Mouse (Mus musculus): Measurements from ENCODE around the gene H2afy. TPM values are rescaled to one million over a fixed set of nuclear protein-coding genes. Genes with fewer than 3 reads are reported as not detected.

The H2afy gene
- polyA plus RNA-seq, 1 experiment from 2014 or later, result 84.3 TPM

DNA sequence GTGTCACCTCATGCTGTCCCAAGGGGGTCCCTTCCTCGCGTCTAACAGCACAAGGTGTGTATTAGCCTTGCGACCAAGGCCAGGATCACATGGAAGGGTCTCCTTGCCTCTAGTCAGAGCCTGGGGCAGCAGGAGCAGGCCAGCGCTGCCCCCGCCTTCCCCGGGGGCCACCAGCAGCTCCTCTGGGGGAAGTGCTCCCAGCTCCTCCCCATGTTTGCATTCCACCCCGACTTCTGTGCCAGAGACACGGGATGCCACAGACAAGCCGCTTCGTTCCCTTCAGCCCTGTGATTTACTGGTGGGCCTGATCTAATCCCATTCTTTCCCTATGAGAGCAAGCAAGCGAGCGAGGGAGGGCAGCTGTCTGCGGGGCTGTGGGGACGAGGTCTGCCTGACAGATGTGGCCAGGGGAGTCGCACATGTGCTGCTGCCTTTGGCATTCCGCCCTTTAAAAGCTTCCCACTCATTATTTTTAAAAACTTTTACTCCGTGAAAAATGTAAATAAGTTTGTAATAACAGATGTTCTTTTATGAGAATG lies 57.4 kb downstream of the H2afy start:
- 81% methylated on average over 17 of the region's 17 CpGs for WGBS (ENCODE audit: insufficient replicate concordance)
- no peaks in the 10 kb centered on the region for H3K9me3 ChIP-seq (ENCODE audit: low read length)
- H3K27me3 ChIP-seq (ENCODE audit: insufficient read depth, low read length), result no peaks in the 10 kb centered on the region
- ATAC-seq (no peak), DNase-seq (no peak)
- H3K4me1 ChIP-seq (ENCODE audit: insufficient read depth), result no peaks in the 10 kb centered on the region
- H3K9ac ChIP-seq (replicated peaks), result no peak overlapping the region
- peaks cover 89% of the 10 kb centered on the region for H3K36me3 ChIP-seq (replicated peaks; ENCODE audit: insufficient read depth, low read length)
- H3K4me3 ChIP-seq (ENCODE audit: low read depth, low read length), result no peak overlapping the region
- TF ChIP-seq CTCF (IDR thresholded peaks at IDR 0.05; ENCODE audit: low read depth), result no peak
- TF ChIP-seq EP300 (IDR thresholded peaks at IDR 0.05; ENCODE audit: low read depth), result no peak
- no peak overlapping the region for H3K27ac ChIP-seq (ENCODE audit: low read depth)
- H3K4me2 ChIP-seq (ENCODE audit: low read depth, low read length), result no peak overlapping the region

- Histone ChIP-seq H3K36me3 (replicated peaks; ENCODE audit: insufficient read depth, low read length) (peaks cover 89% of the 10 kb centered on the region), H3K9me3 (ENCODE audit: low read length) (no peaks in the 10 kb centered on the region), H3K27me3 (ENCODE audit: insufficient read depth, low read length) (no peaks in the 10 kb centered on the region), H3K27ac (ENCODE audit: low read depth) (no peak overlapping the region), H3K9ac (replicated peaks) (no peak overlapping the region), H3K4me3 (ENCODE audit: low read depth, low read length) (no peak overlapping the region), H3K4me1 (ENCODE audit: insufficient read depth) (no peaks in the 10 kb centered on the region), H3K4me2 (ENCODE audit: low read depth, low read length) (no peak overlapping the region)
- TF ChIP-seq EP300 (IDR thresholded peaks at IDR 0.05; ENCODE audit: low read depth) (no peak), CTCF (IDR thresholded peaks at IDR 0.05; ENCODE audit: low read depth) (no peak)
- WGBS (ENCODE audit: insufficient replicate concordance), result 89% methylated on average over 8 of the region's 8 CpGs
- ATAC-seq (no peak), DNase-seq (no peak)
Measured at GRCm38 (mm10) chr13:56075930-56076329, 60.2 kb downstream of the H2afy start.

DNA sequence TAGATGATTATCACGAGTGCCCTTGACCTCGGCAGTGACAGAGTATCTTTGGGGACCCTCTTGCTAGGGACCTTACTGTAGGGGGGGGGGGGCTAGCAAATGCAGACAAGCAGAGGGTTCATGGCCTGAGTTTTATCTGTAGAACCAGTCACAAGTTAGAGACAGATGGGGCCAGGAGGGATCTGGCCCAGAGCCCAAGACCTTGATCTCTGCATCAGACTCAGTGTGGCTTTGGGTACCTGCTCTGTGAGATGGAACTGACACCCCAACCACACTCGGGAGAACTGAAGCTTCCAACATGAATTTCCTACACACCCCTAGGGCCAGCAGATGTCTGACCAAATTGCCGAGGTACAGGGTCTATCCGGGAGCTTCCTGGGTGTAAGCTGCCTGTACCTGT lies 63.0 kb downstream of the H2afy start:
- no peak overlapping the region for H3K4me3 ChIP-seq (ENCODE audit: low read depth, low read length)
- no peaks in the 10 kb centered on the region for H3K9me3 ChIP-seq (ENCODE audit: low read length)
- no peak overlapping the region for H3K9ac ChIP-seq (replicated peaks)
- DNase-seq (no peak), ATAC-seq (no peak)
- no peak overlapping the region for H3K27ac ChIP-seq (ENCODE audit: low read depth)
- no peaks in the 10 kb centered on the region for H3K27me3 ChIP-seq (ENCODE audit: insufficient read depth, low read length)
- no peak overlapping the region for H3K4me2 ChIP-seq (ENCODE audit: low read depth, low read length)
- H3K4me1 ChIP-seq (ENCODE audit: insufficient read depth), result no peaks in the 10 kb centered on the region
- peaks cover 66% of the 10 kb centered on the region for H3K36me3 ChIP-seq (replicated peaks; ENCODE audit: insufficient read depth, low read length)
- TF ChIP-seq CTCF (IDR thresholded peaks at IDR 0.05; ENCODE audit: low read depth) (no peak), EP300 (IDR thresholded peaks at IDR 0.05; ENCODE audit: low read depth) (no peak)
- whole genome bisulfite sequencing (ENCODE audit: insufficient replicate concordance), result 70% methylated on average over 5 of the region's 5 CpGs

DNA sequence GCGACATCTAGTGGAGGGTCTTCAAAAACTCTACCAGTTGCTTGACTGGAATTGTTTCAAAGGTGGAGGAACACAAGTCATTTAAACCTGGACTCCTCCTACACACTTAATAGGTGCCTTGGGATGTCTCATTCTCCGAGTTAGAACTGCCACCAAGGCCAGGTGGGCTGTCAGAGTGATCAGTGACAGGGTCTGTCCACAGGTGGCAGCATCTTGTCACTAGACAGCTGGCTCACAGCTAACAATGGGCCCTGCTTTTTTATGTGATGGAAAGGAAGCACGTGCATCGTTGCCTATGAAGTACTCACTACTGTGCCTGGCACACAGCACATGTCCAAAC lies 63.9 kb downstream of the H2afy start:
- Histone ChIP-seq H3K4me3 (ENCODE audit: low read depth, low read length) (no peak overlapping the region), H3K27ac (ENCODE audit: low read depth) (no peak overlapping the region), H3K36me3 (replicated peaks; ENCODE audit: insufficient read depth, low read length) (peaks cover 57% of the 10 kb centered on the region), H3K4me2 (ENCODE audit: low read depth, low read length) (no peak overlapping the region), H3K9me3 (ENCODE audit: low read length) (no peaks in the 10 kb centered on the region), H3K9ac (replicated peaks) (no peak overlapping the region), H3K27me3 (ENCODE audit: insufficient read depth, low read length) (no peaks in the 10 kb centered on the region), H3K4me1 (ENCODE audit: insufficient read depth) (no peaks in the 10 kb centered on the region)
- DNase-seq (no peak), ATAC-seq (no peak)
- 69% methylated on average over 4 of the region's 4 CpGs for WGBS (ENCODE audit: insufficient replicate concordance)
- peak; percentile 41; the same call in 1 of the 2 replicates for TF ChIP-seq CTCF (IDR thresholded peaks at IDR 0.05; ENCODE audit: low read depth)
- TF ChIP-seq EP300 (IDR thresholded peaks at IDR 0.05; ENCODE audit: low read depth), result no peak

GRCm38 (mm10) chr13:56071586-56072267 lies 64.4 kb downstream of the H2afy start:
- WGBS (ENCODE audit: insufficient replicate concordance), result 79% methylated on average over 16 of the region's 16 CpGs
- Histone ChIP-seq H3K9ac (replicated peaks) (no peak overlapping the region), H3K27me3 (ENCODE audit: insufficient read depth, low read length) (no peaks in the 10 kb centered on the region), H3K4me3 (ENCODE audit: low read depth, low read length) (no peak overlapping the region), H3K27ac (ENCODE audit: low read depth) (no peak overlapping the region), H3K36me3 (replicated peaks; ENCODE audit: insufficient read depth, low read length) (peaks cover 52% of the 10 kb centered on the region), H3K4me2 (ENCODE audit: low read depth, low read length) (no peak overlapping the region), H3K9me3 (ENCODE audit: low read length) (no peaks in the 10 kb centered on the region), H3K4me1 (ENCODE audit: insufficient read depth) (no peaks in the 10 kb centered on the region)
- DNase-seq (no peak), ATAC-seq (no peak)
- TF ChIP-seq CTCF (IDR thresholded peaks at IDR 0.05; ENCODE audit: low read depth) (no peak; the same call in 1 of the 2 replicates), EP300 (IDR thresholded peaks at IDR 0.05; ENCODE audit: low read depth) (no peak)

DNA sequence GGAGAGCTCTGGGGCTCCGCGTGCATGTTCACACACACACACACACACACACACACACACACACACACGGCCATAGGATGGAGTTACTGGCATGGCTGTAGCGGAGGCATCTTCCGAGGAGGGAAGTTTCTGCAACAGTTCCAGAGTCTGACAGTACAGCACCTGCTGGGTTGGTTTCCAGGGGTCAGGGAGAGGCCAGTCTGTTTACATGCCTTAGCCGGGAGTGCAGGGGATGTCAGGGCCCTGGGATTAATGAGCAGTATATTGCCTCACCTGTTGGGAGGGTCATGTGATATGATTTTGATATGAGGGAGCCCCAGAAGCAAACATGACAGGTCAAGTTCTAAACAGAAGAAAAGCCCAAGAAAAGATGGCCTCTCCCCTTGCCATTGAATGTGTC lies 66.5 kb downstream of the H2afy start:
- WGBS (ENCODE audit: insufficient replicate concordance), result 65% methylated on average over 6 of the region's 6 CpGs
- no peaks in the 10 kb centered on the region for H3K4me1 ChIP-seq (ENCODE audit: insufficient read depth)
- DNase-seq (no peak), ATAC-seq (no peak)
- no peak overlapping the region for H3K9ac ChIP-seq (replicated peaks)
- H3K27ac ChIP-seq (ENCODE audit: low read depth), result no peak overlapping the region
- TF ChIP-seq EP300 (IDR thresholded peaks at IDR 0.05; ENCODE audit: low read depth) (no peak), CTCF (IDR thresholded peaks at IDR 0.05; ENCODE audit: low read depth) (no peak)
- no peaks in the 10 kb centered on the region for H3K27me3 ChIP-seq (ENCODE audit: insufficient read depth, low read length)
- H3K9me3 ChIP-seq (ENCODE audit: low read length), result no peaks in the 10 kb centered on the region
- H3K4me2 ChIP-seq (ENCODE audit: low read depth, low read length), result no peak overlapping the region
- peaks cover 33% of the 10 kb centered on the region for H3K36me3 ChIP-seq (replicated peaks; ENCODE audit: insufficient read depth, low read length)
- H3K4me3 ChIP-seq (ENCODE audit: low read depth, low read length), result no peak overlapping the region
